Mouse (Mus musculus) layer of hippocampus, postnatal 36 days (tissue): Measurements from ENCODE around the gene Pla2g10. TPM values are rescaled to one million over a fixed set of nuclear protein-coding genes. Genes with fewer than 3 reads are reported as not detected.
"Not testable (repeated sequence)": the region's sequence is repeated elsewhere in the genome, so short reads cannot be mapped to it uniquely, and the experiment has no call there.

Experiments used
- DNase-seq, 2 experiments: peaks; one replicate each; pipeline ENCODE4 v3.0.0; 2022
- total RNA-seq, 2 experiments: library from RNA; stranded (reverse); gene quantifications; 2 replicates each; pipeline ENCODE4 v1.2.3; 2021

Gene Pla2g10
- total RNA-seq, 2 experiments from 2014 or later = not detected

DNA sequence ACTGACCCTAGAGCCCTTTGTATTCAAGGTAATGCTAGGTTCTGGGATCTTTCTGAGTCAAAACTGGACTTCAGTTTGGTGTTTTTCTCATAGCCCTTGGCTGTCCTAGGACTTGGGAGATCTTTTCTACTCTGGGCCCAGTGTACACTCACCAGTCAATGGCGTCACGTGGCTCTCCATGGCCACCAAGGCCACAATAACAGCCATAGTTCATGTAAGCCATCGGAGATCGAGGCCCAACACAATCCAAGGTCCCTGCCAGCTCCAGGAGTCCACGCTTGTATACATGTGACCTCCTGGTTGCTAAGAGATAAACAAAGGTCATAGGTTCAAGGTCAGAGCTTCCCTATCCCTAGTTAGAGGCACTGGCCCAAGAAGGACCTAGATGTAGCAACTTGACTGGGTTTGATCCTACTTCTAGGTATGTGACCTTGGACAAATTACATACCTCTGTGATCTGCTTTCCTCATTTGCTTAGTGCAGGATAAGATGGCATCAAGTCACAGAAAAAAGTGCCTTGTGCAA, 2.9 kb downstream of the Pla2g10 start:
- DNase-seq = no peak

DNA sequence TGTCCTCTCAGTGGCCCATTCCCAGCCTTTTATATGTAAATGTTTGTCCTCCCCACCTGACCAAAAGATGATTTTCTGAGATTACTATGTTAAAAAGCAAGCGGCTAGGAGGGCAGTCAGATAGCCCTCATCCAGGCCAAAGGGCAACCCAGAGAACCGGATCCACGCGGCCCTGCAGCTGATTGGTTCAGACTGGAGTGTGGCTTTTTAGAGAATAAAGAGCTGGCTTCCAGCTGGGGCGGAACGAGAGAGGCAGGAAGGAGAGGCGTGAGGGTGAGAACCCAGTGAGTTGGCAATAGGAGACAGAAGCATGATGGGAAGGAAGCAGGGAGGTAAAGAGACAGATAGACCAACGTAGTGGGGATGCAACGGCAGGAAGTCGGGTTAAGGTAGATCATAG, 7.8 kb downstream of the Pla2g10 start:
- DNase-seq = no peak

- DNase-seq = no peak
Observed at GRCm38 (mm10) chr16:13716821-13717553, 13.8 kb downstream of the Pla2g10 start.

- no peak for DNase-seq
Observed at GRCm38 (mm10) chr16:13714910-13715309, 15.9 kb downstream of the Pla2g10 start.

DNA sequence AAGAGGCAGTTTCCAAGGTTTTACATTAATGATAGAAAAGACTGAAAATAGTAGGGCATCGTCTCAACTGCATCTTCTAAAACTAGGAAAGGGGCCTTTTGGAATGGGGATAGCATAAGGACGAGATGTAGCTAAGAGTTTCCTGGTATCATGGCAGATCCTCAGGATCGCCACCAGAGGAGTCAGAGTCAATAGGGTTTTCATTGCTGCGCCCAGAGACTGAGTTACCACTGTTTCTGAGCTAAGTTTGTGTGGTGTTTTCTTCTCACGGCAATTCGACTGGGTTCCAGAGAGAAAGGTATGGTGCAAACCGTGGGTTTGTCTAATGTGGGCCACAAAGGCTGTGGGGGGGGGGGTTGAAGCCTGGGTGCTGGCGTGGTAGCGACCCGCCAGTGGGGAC, 26.1 kb downstream of the Pla2g10 start:
- DNase-seq = no peak

- no peak for DNase-seq
Observed at GRCm38 (mm10) chr16:13702184-13702583, 28.6 kb downstream of the Pla2g10 start.

DNA sequence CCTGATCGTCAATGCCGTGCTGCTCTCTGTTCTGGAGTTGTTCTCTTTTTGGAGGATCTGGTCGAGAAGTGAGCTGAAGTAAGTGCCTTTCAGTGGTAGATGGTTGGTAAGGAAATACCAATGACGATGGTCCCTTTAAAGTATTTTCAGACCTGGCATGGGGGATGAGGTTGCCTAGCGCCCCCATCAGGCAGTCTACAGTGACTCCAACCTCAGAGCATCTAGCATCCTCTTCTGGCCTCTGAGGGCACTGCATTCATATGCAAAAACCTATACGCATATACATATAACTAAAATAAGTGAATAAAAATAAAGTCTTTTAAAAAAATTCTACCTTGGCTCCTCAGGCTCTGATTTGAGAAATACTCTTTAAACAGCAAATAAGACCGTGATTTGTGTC, 31.8 kb downstream of the Pla2g10 start:
- no peak for DNase-seq

GRCm38 (mm10) chr16:13678601-13679319, 52.0 kb downstream of the Pla2g10 start:
- no peak for DNase-seq

DNA sequence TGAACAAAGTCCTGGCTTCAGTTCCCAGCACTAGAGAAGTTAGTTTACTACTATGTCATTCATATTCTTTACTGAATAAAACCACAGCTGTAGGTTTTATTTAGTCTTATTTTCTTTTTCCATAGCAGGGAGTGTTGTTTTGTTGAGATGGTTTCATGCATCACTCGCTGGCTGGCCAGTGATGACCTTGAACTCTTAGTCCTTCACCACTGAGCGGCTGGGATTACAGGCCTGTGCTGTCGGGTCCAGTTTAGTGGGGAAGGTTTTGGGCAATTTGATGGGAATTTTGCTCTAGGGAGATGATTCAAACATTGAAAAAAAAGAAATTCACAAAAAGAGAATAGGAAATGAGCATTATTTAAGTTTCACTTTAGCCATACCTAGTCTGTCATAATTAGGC, 56.3 kb downstream of the Pla2g10 start:
- no peak for DNase-seq

DNA sequence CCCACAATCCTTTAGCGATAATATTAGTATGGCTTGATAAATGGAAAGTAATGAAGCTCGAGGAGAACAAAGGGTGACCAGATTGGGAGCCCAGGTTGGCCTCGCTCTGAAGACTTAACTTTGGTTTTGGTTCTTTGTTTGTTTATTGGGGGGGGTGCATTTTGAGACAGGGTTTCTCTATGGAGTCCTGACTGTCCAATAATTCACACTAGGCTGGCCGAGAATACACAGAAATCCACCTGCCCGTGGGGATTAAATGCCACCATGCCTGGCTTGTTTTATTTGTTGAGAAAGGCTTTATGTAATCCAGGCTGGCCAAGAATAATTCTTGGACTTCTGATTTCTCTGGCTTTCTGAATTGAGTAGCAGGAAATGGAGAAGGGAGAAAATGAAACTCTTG, 57.7 kb downstream of the Pla2g10 start:
- DNase-seq = no peak

DNA sequence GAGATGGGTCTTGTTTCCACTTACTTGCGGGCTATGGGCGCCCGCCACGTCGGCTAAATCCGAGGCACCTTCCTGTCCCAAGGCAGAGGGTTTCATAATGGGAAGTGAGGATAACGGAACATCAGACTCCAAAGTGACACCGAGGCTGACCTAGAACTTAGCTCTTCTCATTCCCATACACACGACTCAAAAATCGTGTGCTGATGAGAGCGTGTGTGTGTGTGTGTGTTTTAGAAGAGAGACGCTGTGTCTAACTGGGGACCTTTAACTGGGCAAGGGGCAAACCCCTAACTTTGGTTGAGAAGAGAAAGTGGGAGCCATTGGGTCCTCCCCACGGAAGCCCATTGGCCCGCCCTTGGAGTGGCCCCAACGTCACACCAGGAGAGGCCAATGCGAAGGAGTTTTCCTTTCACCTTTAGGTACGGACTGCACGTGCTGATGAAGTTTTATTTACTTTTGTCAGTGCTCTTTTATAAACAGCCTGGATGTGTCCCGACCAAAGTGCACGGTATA, 58.3 kb downstream of the Pla2g10 start:
- peak; percentile 14 to 31 for DNase-seq

GRCm38 (mm10) chr16:13671685-13672385, 58.9 kb downstream of the Pla2g10 start, which contains the start of the genes Bfar and 3110001I22Rik:
Gene Bfar (plus strand): TSS chr16:13671858.
Gene 3110001I22Rik (plus strand): TSS chr16:13671929.
- peak; percentile 85 to 87 for DNase-seq

DNA sequence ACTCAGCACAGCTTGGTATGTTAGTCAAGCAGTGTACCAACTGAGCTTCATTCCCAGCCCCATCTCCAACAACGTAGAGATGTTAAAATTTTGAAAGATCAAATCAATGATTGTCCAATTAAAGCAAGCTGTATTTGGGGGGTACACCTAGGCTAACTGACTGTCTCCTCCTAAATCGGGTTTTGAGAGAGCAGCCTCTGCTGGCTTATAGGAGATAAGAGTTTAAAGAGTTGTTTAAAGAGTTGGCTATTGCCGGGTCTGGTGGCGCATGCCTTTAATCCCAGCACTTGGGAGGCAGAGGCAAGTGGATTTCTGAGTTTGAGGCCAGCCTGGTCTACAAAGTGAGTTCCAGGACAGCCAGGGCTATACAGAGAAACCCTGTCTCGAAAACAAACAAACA, 59.9 kb downstream of the Pla2g10 start:
- not testable (repeated sequence) for DNase-seq

DNA sequence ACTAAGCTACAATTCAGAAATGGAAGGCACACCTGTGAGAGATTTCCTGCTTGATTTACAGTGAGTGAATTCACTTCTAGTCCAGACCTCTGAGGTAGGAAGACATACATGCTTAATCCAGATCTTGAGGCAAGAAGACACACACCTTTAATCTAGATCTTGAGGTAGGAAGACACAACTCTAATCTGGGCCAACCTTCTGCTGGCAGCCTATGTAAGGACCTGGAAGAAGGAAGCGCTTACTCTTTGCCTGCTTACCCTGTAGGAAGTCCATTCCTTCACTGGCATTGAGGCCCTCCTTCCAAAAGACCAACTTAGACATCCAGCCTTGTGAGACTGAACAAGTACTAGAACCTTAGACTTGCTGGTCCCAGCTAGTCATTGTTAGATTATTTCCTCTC, 61.5 kb downstream of the Pla2g10 start:
- DNase-seq = no peak

DNA sequence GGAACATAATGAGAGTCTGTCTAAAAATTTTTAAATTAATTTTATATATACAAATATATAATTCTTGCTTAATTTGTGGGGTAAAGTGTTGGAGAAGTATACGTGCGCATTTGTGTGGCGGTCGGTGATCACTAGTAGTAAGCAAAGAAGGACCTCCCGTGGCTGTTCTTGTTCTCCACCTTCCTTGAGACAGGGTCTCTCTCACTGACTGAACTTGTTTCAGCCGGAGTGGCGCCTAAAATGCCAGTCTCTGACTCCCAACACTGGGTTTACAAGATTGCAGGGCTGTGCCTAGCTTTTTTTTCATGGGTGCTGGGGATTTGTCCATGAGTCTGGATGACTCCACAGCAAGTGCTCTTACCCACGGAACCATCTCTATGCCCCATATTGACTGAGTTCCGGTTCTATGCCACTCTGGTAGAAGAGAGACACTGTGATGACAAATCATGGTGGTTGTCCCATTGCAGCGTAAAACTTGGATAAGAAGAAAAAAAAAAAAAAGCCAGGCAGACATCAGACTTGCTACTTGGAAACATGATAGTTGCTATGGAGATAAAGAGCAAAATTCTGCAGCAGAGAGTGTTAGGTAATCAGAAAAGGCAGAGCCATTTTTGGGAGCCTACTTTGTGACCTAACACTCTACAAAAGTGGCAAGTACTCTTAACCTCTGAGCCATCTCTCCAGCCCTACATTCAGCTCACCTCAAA, 62.2 kb downstream of the Pla2g10 start:
- no peak for DNase-seq

DNA sequence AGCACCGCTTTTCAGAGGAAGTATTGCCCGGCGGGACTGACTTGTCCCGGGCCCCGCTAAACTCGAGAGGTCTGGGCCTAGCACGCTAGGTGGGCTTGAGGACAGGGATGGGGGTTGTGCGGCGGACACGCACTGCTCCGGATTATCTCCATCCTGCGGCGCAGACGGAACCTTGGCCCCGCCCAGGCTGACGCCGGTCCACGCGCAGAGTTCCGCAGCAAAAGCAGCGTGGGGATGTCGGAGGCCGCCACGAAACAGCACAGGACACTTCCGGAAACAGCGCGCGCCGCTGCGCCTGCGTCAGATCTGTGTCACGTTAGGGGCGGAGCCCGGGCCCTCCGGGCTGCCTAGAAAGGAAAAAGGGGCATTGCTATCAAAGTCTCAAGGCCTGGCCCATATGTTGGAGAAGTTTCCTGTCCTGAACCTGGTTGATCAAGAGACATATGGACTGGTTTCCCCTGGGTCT, 62.9 kb downstream of the Pla2g10 start, which contains the start of gene Parn:
TSS of gene Parn (minus strand) at position 293 of the 466 bp plus-strand sequence.
- DNase-seq = peak; percentile 95

Other genes with a start within 250 kb of the Pla2g10 start
- 10 to 100 TPM; 24.2 to 25.4 TPM for gene Parn, start 62.8 kb downstream of the Pla2g10 start, total RNA-seq
- 10 to 100 TPM; 37.3 to 39.8 TPM for gene Bfar, start 59.1 kb downstream of the Pla2g10 start, total RNA-seq
- gene 3110001I22Rik, start 59.1 kb downstream of the Pla2g10 start, total RNA-seq = 1 to 10 TPM; 5.4 to 6.9 TPM
- 10 to 100 TPM; 51.2 to 51.4 TPM for gene Rrn3, start 49.7 kb upstream of the Pla2g10 start, total RNA-seq
- 10 to 100 TPM; 78.6 to 95.1 TPM for gene Ntan1, start 87.9 kb upstream of the Pla2g10 start, total RNA-seq
- 10 to 100 TPM; 69.6 to 79.3 TPM for gene Pdxdc1, start 172.1 kb upstream of the Pla2g10 start, total RNA-seq
- 10 to 100 TPM; 74.0 to 82.2 TPM for gene Mpv17l, start 172.2 kb upstream of the Pla2g10 start, total RNA-seq